Comparison of ENCODE assay signal across 22 mouse cellular contexts in genomic region chr11:121542471-121542870, GRCm38 (mm10). TPM values are rescaled to one million over a fixed set of nuclear protein-coding genes. Genes with fewer than 3 reads are reported as not detected.
DNase-seq lines count a peak whose midpoint lies in the region; ATAC-seq and TF ChIP-seq lines count a peak whose summit lies in the region.
"Had no signal": no experiment of that assay in that cellular context is flagged by ENCODE, and none has a peak within 500 bp of the region (broad histone marks: within the 10 kb centered on the region; RNA-seq: fewer than 3 reads in every experiment).

No protein-coding gene starts in this region.

- H3K36me3 ChIP-seq in forebrain, embryonic 11.5 days (ENCODE audit: control insufficient read depth, insufficient read depth, low read length): no peaks in the 10 kb centered on the region
- H3K36me3 ChIP-seq in forebrain, embryonic 12.5 days (replicated peaks): peaks cover 21% of the 10 kb centered on the region
- peaks cover 10% of the 10 kb centered on the region for H3K36me3 ChIP-seq in liver, embryonic 14.5 days (replicated peaks; ENCODE audit: control insufficient read depth, insufficient read depth, low read depth)
- H3K36me3 ChIP-seq in liver, postnatal 0 days (replicated peaks; ENCODE audit: insufficient read depth, low read length): peaks cover 14% of the 10 kb centered on the region; the same call in 1 of the 2 replicates
- H3K36me3 ChIP-seq in liver, embryonic 15.5 days (replicated peaks): peaks cover 27% of the 10 kb centered on the region
- H3K36me3 ChIP-seq: intestine, embryonic 15.5 days had no signal

- H3K9me3 ChIP-seq in forebrain, embryonic 11.5 days (ENCODE audit: control insufficient read depth, low read length): no peaks in the 10 kb centered on the region
- no peaks in the 10 kb centered on the region for H3K9me3 ChIP-seq in forebrain, embryonic 12.5 days
- H3K9me3 ChIP-seq in liver, embryonic 14.5 days (ENCODE audit: control insufficient read depth, low read length): no peaks in the 10 kb centered on the region
- no peaks in the 10 kb centered on the region for H3K9me3 ChIP-seq in liver, postnatal 0 days (ENCODE audit: low read length)
- H3K9me3 ChIP-seq in liver, embryonic 15.5 days (replicated peaks): no peaks in the 10 kb centered on the region
- H3K9me3 ChIP-seq: embryonic facial prominence, embryonic 13.5 days; G1E; heart, embryonic 12.5 days; hindbrain, embryonic 10.5 days; intestine, embryonic 15.5 days had no signal

- TF ChIP-seq CTCF in liver, embryonic 14.5 days (IDR thresholded peaks at IDR 0.05; ENCODE audit: low read depth): no peak
- no peak for TF ChIP-seq CTCF in liver, postnatal 0 days (IDR thresholded peaks at IDR 0.05; ENCODE audit: low read depth)

- 80% methylated on average over 4 of the region's 4 CpGs for WGBS in forebrain, embryonic 11.5 days
- WGBS in forebrain, embryonic 12.5 days: 90% methylated on average over 4 of the region's 4 CpGs
- 81% methylated on average over 4 of the region's 4 CpGs for WGBS in liver, embryonic 14.5 days (ENCODE audit: insufficient replicate concordance)
- WGBS in liver, postnatal 0 days (ENCODE audit: insufficient replicate concordance): 94% methylated on average over 4 of the region's 4 CpGs
- WGBS in liver, embryonic 15.5 days (ENCODE audit: insufficient replicate concordance): 77% methylated on average over 4 of the region's 4 CpGs

- no peak overlapping the region for H3K27ac ChIP-seq in forebrain, embryonic 11.5 days (ENCODE audit: low read depth, low read length)
- no peak overlapping the region for H3K27ac ChIP-seq in forebrain, embryonic 12.5 days
- H3K27ac ChIP-seq in liver, embryonic 14.5 days: peak overlapping the region; percentile 0; the same call in 1 of the 2 replicates
- no peak overlapping the region for H3K27ac ChIP-seq in liver, postnatal 0 days (ENCODE audit: low read depth)
- H3K27ac ChIP-seq in liver, embryonic 15.5 days (replicated peaks): peak overlapping the region; percentile 96; the same call in 1 of the 2 replicates
- H3K27ac ChIP-seq: hindbrain, embryonic 10.5 days; hindbrain, embryonic 14.5 days had no signal

- no peaks in the 10 kb centered on the region for H3K27me3 ChIP-seq in forebrain, embryonic 11.5 days (ENCODE audit: control insufficient read depth, insufficient read depth, low read length)
- no peaks in the 10 kb centered on the region for H3K27me3 ChIP-seq in forebrain, embryonic 12.5 days
- no peaks in the 10 kb centered on the region for H3K27me3 ChIP-seq in liver, embryonic 14.5 days (ENCODE audit: control insufficient read depth, insufficient read depth, low read length)
- H3K27me3 ChIP-seq in liver, postnatal 0 days (ENCODE audit: insufficient read depth, low read length): no peaks in the 10 kb centered on the region
- no peaks in the 10 kb centered on the region for H3K27me3 ChIP-seq in liver, embryonic 15.5 days
- H3K27me3 ChIP-seq: embryonic facial prominence, embryonic 13.5 days; heart, embryonic 12.5 days; intestine, embryonic 15.5 days had no signal

- no peaks in the 10 kb centered on the region for H3K4me1 ChIP-seq in forebrain, embryonic 11.5 days (replicated peaks; ENCODE audit: control insufficient read depth, insufficient read depth, low read length)
- H3K4me1 ChIP-seq in forebrain, embryonic 12.5 days: no peaks in the 10 kb centered on the region
- H3K4me1 ChIP-seq in liver, embryonic 14.5 days (replicated peaks; ENCODE audit: control insufficient read depth in 2 of 2, insufficient read depth in 2 of 2, low read length in 1 of 2): peaks cover 45 to 47% of the 10 kb centered on the region in 2 experiments
- H3K4me1 ChIP-seq in liver, postnatal 0 days (ENCODE audit: insufficient read depth): peaks cover 36% of the 10 kb centered on the region
- peaks cover 63% of the 10 kb centered on the region for H3K4me1 ChIP-seq in liver, embryonic 15.5 days (replicated peaks)

- peak; percentile 51 to 92 for DNase-seq in adrenal gland, adult (ENCODE audit: inconsistent age in 2 of 2, low spot score in 1 of 2)
- DNase-seq in adrenal gland, postnatal 4 days (ENCODE audit: low spot score in 2 of 2): no peak
- DNase-seq in forebrain, embryonic 11.5 days (ENCODE audit: low spot score): peak; percentile 47
- DNase-seq in liver, embryonic 14.5 days (ENCODE audit: low read depth in 3 of 3, low spot score in 3 of 3): no peak
- DNase-seq in liver, postnatal 0 days: no peak
- no peak for DNase-seq in left cerebral cortex, adult 8-10 months (ENCODE audit: low spot score in 2 of 2)
- DNase-seq: B cell, adult 2 months; cerebellum, adult 11 months; cerebellum, postnatal 14 days; gastrocnemius, postnatal 10 days; heart, adult 18-20 months had no signal

- TF ChIP-seq EP300 in liver, embryonic 14.5 days (IDR thresholded peaks at IDR 0.05; ENCODE audit: low read depth): no peak
- TF ChIP-seq EP300 in liver, postnatal 0 days (IDR thresholded peaks at IDR 0.05; ENCODE audit: low read depth): no peak

- no peak overlapping the region for H3K4me3 ChIP-seq in forebrain, embryonic 11.5 days (ENCODE audit: low read depth, low read length)
- no peak overlapping the region for H3K4me3 ChIP-seq in forebrain, embryonic 12.5 days (replicated peaks)
- no peak overlapping the region for H3K4me3 ChIP-seq in liver, embryonic 14.5 days (ENCODE audit: insufficient read depth in 1 of 2, low read depth in 2 of 2, low read length in 2 of 2)
- H3K4me3 ChIP-seq in liver, postnatal 0 days (ENCODE audit: low read depth, low read length): no peak overlapping the region
- H3K4me3 ChIP-seq in liver, embryonic 15.5 days (replicated peaks): no peak overlapping the region
- H3K4me3 ChIP-seq: embryonic facial prominence, embryonic 13.5 days; heart, embryonic 12.5 days; hindbrain, embryonic 10.5 days; intestine, embryonic 15.5 days had no signal

- no peak for ATAC-seq in forebrain, embryonic 11.5 days (replicated peaks; ENCODE audit: low FRiP score)
- no peak for ATAC-seq in forebrain, embryonic 12.5 days (ENCODE audit: low FRiP score)
- ATAC-seq in liver, embryonic 14.5 days (ENCODE audit: insufficient read depth): no peak
- no peak for ATAC-seq in liver, postnatal 0 days
- no peak for ATAC-seq in liver, embryonic 15.5 days (ENCODE audit: insufficient read depth)
- ATAC-seq: CD4-positive, CD25-positive, alpha-beta regulatory T cell, adult 4 months; forebrain, embryonic 16.5 days; intestine, embryonic 15.5 days had no signal

- no peak overlapping the region for H3K4me2 ChIP-seq in forebrain, embryonic 11.5 days (ENCODE audit: low read depth, low read length, severe bottlenecking)
- H3K4me2 ChIP-seq in forebrain, embryonic 12.5 days: no peak overlapping the region
- no peak overlapping the region for H3K4me2 ChIP-seq in liver, embryonic 14.5 days (ENCODE audit: low read depth)
- no peak overlapping the region for H3K4me2 ChIP-seq in liver, postnatal 0 days (ENCODE audit: low read depth, low read length)
- no peak overlapping the region for H3K4me2 ChIP-seq in liver, embryonic 15.5 days
- H3K4me2 ChIP-seq: embryonic facial prominence, embryonic 13.5 days; heart, embryonic 12.5 days; hindbrain, embryonic 14.5 days; intestine, embryonic 15.5 days had no signal

- H3K9ac ChIP-seq in forebrain, embryonic 11.5 days (ENCODE audit: low read length): no peak overlapping the region
- no peak overlapping the region for H3K9ac ChIP-seq in forebrain, embryonic 12.5 days
- no peak overlapping the region for H3K9ac ChIP-seq in liver, embryonic 14.5 days (replicated peaks)
- H3K9ac ChIP-seq in liver, postnatal 0 days (replicated peaks): no peak overlapping the region
- no peak overlapping the region for H3K9ac ChIP-seq in liver, embryonic 15.5 days
- H3K9ac ChIP-seq: embryonic facial prominence, embryonic 13.5 days; heart, embryonic 12.5 days; hindbrain, embryonic 14.5 days; intestine, embryonic 15.5 days had no signal

RNA-seq across cellular contexts. Expression of gene Zfp750, which starts 23.3 kb away (rescaled TPM):
- 1 to 10 TPM in 1 of 2 experiments, under 1 TPM in 1; 0.70 to 1.0 TPM for total RNA-seq in adrenal gland, postnatal 4 days (2021)
- polyA plus RNA-seq in forebrain, embryonic 11.5 days (2014; fragmentation: Nextera tagmentation; extraction: Ambion mirVana): 0.48 and 0.56 TPM in 2 replicates
- 0.59 and 0.85 TPM in 2 replicates for polyA plus RNA-seq in forebrain, embryonic 12.5 days (2016; fragmentation: Nextera tagmentation; extraction: Ambion mirVana)
- 0.11 and 0.12 TPM in 2 replicates for polyA plus RNA-seq in liver, embryonic 14.5 days (2012; rRNA removed)
- polyA plus RNA-seq in liver, embryonic 14.5 days (2014; fragmentation: Nextera tagmentation; extraction: Ambion mirVana): 0.23 and 0.24 TPM in 2 replicates
- polyA plus RNA-seq in liver, postnatal 0 days (2015; fragmentation: Nextera tagmentation; extraction: Ambion mirVana): 2.5 TPM in 2 replicates
- polyA plus RNA-seq in liver, embryonic 15.5 days (2015; fragmentation: Nextera tagmentation; extraction: Ambion mirVana): 0.82 and 1.1 TPM in 2 replicates
- total RNA-seq in left cerebral cortex, adult 8-10 months (2022): under 1 TPM; 0.14 to 0.30 (median 0.15) TPM
- total RNA-seq: common myeloid progenitor, adult 5-6 weeks; gastrocnemius, postnatal 10 days had no signal

Comparison
In these comparisons a context has a peak if more than half of its experiments do, and no peak if none do; other contexts are left out.
1. DNase-seq: peak in adrenal gland, adult (2 of 2) and forebrain, embryonic 11.5 days (single experiment); none in adrenal gland, postnatal 4 days (0 of 2), liver, embryonic 14.5 days (0 of 3), liver, postnatal 0 days (single experiment) and left cerebral cortex, adult 8-10 months (0 of 2).
2. H3K27ac ChIP-seq: peak in liver, embryonic 14.5 days (single experiment) and liver, embryonic 15.5 days (single experiment); none in forebrain, embryonic 11.5 days (single experiment), forebrain, embryonic 12.5 days (single experiment) and liver, postnatal 0 days (single experiment).